Mouse (Mus musculus): ENCODE results near the gene Fndc8. TPM values are rescaled to one million over a fixed set of nuclear protein-coding genes. Genes with fewer than 3 reads are reported as not detected.
A peak's percentile ranks its signal among the peaks of the same experiment; 100 is the strongest.

The Fndc8 gene
- total and polyA plus RNA-seq, 3 experiments = 0.08 to 0.36 TPM; not detected in 1

DNA sequence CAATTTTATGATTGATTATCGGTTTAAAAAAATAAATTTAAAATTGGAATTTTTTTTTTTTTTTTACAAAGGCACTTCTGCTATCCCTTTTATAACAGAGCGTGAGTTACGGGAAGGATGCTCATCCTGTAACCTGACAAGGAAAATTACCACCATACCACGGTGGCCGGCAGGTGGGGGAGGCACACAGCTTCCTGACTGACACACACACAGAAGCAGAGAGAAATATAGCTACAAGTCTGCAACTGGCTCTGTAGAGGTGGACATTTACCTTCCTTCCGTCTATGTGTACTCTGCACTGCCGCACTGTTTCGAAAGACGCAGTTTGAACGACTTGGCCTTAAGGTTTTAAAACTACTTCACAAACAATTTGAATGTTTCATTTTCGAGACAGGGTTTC, 39.8 kb upstream of the Fndc8 start:
- Histone ChIP-seq H3K4me1 (ENCODE audit: control insufficient read depth in 1 of 2, insufficient read depth in 2 of 2) (peaks cover under 1 to 2% of the 10 kb centered on the region in 2 experiments; a peak in 3 of 4 replicates), H3K27me3 (replicated peaks) (no peaks in the 10 kb centered on the region), H3K9me3 (replicated peaks; ENCODE audit: low read length) (peaks cover 3% of the 10 kb centered on the region), H3K4me3 (replicated peaks in 1 of 3; ENCODE audit: low read depth in 2 of 3, low read length in 2 of 3, poor library complexity in 1 of 3) (no peak overlapping the region), H3K9ac (ENCODE audit: insufficient read depth, low read depth) (no peak overlapping the region), H3K36me3 (replicated peaks in 1 of 2; ENCODE audit: control insufficient read depth in 1 of 2, insufficient read depth in 1 of 2, low read length in 1 of 2) (peaks cover 0 to 10% of the 10 kb centered on the region in 2 experiments), H3K4me2 (ENCODE audit: insufficient read depth, low read depth, poor library complexity, severe bottlenecking) (peak overlapping the region; percentile 57; the same call in 1 of the 2 replicates), H3K79me2 (replicated peaks; ENCODE audit: control insufficient read depth, extremely low read depth, insufficient read depth, poor library complexity, severe bottlenecking) (peaks cover 21% of the 10 kb centered on the region), H3K27ac (ENCODE audit: insufficient read depth, low read depth) (peak overlapping the region; percentile 75)
- dilution Hi-C loops (cut with MboI; ENCODE audit: extremely low pct_ligation_motif_present, extremely low pct_unique_long_range_greater_than_20kb, low sequenced_read_pairs) (no loop called here), in situ Hi-C loops (cut with MboI; ENCODE audit: low pct_ligation_motif_present, low pct_unique_long_range_greater_than_20kb, low sequenced_read_pairs) (no loop called here)
- TF ChIP-seq TCF12 (IDR thresholded peaks at IDR 0.05; ENCODE audit: low read depth, low read length) (peak; percentile 49; the same call in 1 of the 2 replicates), EP300 (IDR thresholded peaks at IDR 0.05; ENCODE audit: low read length) (peak; percentile 17; the same call in 1 of the 2 replicates), CHD2 (IDR thresholded peaks at IDR 0.05; ENCODE audit: low read length) (peak; percentile 39), ETS1 (conservative IDR thresholded peaks at IDR 0.05; ENCODE audit: low read depth, low read length) (no peak), SMC3 (IDR thresholded peaks at IDR 0.05; ENCODE audit: low read depth, low read length) (0 out of 2 replicates have a peak, but pooled peaks have one; percentile 4), MXI1 (IDR thresholded peaks at IDR 0.05; ENCODE audit: low read depth, low read length) (peak; percentile 60), KAT2A (IDR thresholded peaks at IDR 0.05; ENCODE audit: insufficient replicate concordance, low read length) (no peak), RCOR1 (conservative IDR thresholded peaks at IDR 0.05; ENCODE audit: low read depth, low read length) (0 out of 2 replicates have a peak, but pooled peaks have one; percentile 55), SIN3A (IDR thresholded peaks at IDR 0.05; ENCODE audit: low read length) (peak; percentile 57; the same call in 1 of the 2 replicates), MYC (IDR thresholded peaks at IDR 0.05; ENCODE audit: low read depth, low read length) (no peak), ELF1 (IDR thresholded peaks at IDR 0.05; ENCODE audit: low read depth, low read length) (0 out of 2 replicates have a peak, but pooled peaks have one; percentile 23)
- no peak for DNase-seq (ENCODE audit: extremely low read depth)

DNA sequence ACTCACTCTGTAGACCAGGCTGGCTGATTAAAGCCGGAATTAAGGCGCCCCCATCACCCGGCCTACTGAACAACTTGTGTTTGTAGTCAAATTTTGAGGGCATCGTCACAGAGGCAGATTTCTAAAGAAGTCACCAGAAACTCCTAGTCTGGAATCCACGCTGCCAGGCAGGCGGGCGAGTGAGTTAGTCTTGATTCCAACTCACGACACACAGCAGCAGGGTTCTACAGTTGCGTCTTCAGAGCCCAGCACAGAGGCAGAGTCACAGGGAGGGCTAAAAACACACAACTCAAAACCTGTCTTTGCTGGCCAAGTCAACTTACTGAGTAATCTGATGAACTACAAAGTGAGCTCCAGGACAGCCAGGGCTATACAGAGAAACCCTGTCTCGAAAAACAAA, 39.4 kb upstream of the Fndc8 start:
- Histone ChIP-seq H3K9ac (ENCODE audit: insufficient read depth, low read depth) (peak overlapping the region; percentile 32; the same call in 1 of the 2 replicates), H3K9me3 (replicated peaks; ENCODE audit: low read length) (peaks cover 3% of the 10 kb centered on the region), H3K4me2 (ENCODE audit: insufficient read depth, low read depth, poor library complexity, severe bottlenecking) (peak overlapping the region; percentile 57), H3K36me3 (replicated peaks in 1 of 2; ENCODE audit: control insufficient read depth in 1 of 2, insufficient read depth in 1 of 2, low read length in 1 of 2) (peaks cover 0 to 7% of the 10 kb centered on the region in 2 experiments), H3K27ac (ENCODE audit: insufficient read depth, low read depth) (peak overlapping the region; percentile 75), H3K4me1 (ENCODE audit: control insufficient read depth in 1 of 2, insufficient read depth in 2 of 2) (no peaks in the 10 kb centered on the region; a peak in 1 of 4 replicates), H3K27me3 (replicated peaks) (no peaks in the 10 kb centered on the region), H3K4me3 (replicated peaks in 1 of 3; ENCODE audit: low read depth in 2 of 3, low read length in 2 of 3, poor library complexity in 1 of 3) (no peak overlapping the region), H3K79me2 (replicated peaks; ENCODE audit: control insufficient read depth, extremely low read depth, insufficient read depth, poor library complexity, severe bottlenecking) (peaks cover 17% of the 10 kb centered on the region)
- DNase-seq (ENCODE audit: extremely low read depth) = no peak
- no peak for TF ChIP-seq UBTF (IDR thresholded peaks at IDR 0.05; ENCODE audit: low read depth, low read length)
- TF ChIP-seq POLR2A (IDR thresholded peaks at IDR 0.05; ENCODE audit: low read depth, low read length) = peak; percentile 59
- TF ChIP-seq ETS1 (conservative IDR thresholded peaks at IDR 0.05; ENCODE audit: low read depth, low read length) = no peak
- 0 out of 2 replicates have a peak, but pooled peaks have one; percentile 14 for TF ChIP-seq SIN3A (IDR thresholded peaks at IDR 0.05; ENCODE audit: low read length)
- TF ChIP-seq RAD21 (IDR thresholded peaks at IDR 0.05; ENCODE audit: low read depth, low read length) = no peak
- TF ChIP-seq CTCF (conservative IDR thresholded peaks at IDR 0.05 in 1 of 2, IDR thresholded peaks at IDR 0.05 in 1 of 2; ENCODE audit: low read depth in 2 of 2, low read length in 2 of 2) = no peak
- no peak for TF ChIP-seq RCOR1 (conservative IDR thresholded peaks at IDR 0.05; ENCODE audit: low read depth, low read length)
- TF ChIP-seq PAX5 (IDR thresholded peaks at IDR 0.05; ENCODE audit: low read length) = no peak
- in situ Hi-C loops (cut with MboI; ENCODE audit: low pct_ligation_motif_present, low pct_unique_long_range_greater_than_20kb, low sequenced_read_pairs) (no loop called here), dilution Hi-C loops (cut with MboI; ENCODE audit: extremely low pct_ligation_motif_present, extremely low pct_unique_long_range_greater_than_20kb, low sequenced_read_pairs) (no loop called here)

Measured in CH12.LX (cell line).